Mouse (Mus musculus) small intestine, adult 2 months (tissue): Measurements from ENCODE around the gene Pdpn.

ENCODE experiments used
- CTCF ChIP-seq: fragments of 200-500 bp; IDR thresholded peaks from 2 replicates; pipeline ENCODE4 v1.5.1; 2012; ENCODE audit warnings: low read depth, mild to moderate bottlenecking, control low read depth, inconsistent platforms, low read length, moderate library complexity, mixed read lengths; ENCODE audit not compliant: insufficient replicate concordance, insufficient read length; ENCODE audit errors: extremely low read depth
- POLR2A ChIP-seq: fragments of 200-500 bp; IDR thresholded peaks from 2 replicates; pipeline ENCODE4 v1.6.1; 2012; ENCODE audit warnings: low read depth, mild to moderate bottlenecking, control low read depth, inconsistent platforms, low read length, moderate library complexity

DNA sequence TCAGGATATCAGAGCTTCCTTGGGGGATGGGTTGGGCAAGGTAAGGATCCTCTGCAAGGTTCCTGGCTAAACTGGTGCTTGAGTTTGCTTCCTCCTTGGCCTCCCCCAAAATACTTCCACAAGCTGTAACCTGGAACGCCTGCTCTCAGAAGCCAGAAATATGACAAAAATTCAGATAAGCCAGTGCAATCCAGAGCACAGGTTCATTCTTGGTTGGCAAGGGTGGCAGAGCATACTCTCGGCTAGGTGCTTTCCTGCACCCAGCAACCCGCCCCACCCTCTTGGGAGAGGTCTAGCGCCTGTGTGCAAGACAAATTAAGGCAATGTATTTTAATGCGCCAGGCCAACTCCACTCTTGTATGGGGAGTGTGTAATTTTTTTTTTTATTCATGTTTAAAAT is 3.2 kb downstream of the Pdpn start:
- TF ChIP-seq CTCF (no peak), POLR2A (no peak)
